Mouse (Mus musculus): ENCODE data around the gene Nhlrc2. TPM values are rescaled to one million over a fixed set of nuclear protein-coding genes. Genes with fewer than 3 reads are reported as not detected.
A peak's percentile ranks its signal among the peaks of the same experiment; 100 is the strongest.

The Nhlrc2 gene
- polyA plus RNA-seq, 1 experiment = 6.9 TPM

DNA sequence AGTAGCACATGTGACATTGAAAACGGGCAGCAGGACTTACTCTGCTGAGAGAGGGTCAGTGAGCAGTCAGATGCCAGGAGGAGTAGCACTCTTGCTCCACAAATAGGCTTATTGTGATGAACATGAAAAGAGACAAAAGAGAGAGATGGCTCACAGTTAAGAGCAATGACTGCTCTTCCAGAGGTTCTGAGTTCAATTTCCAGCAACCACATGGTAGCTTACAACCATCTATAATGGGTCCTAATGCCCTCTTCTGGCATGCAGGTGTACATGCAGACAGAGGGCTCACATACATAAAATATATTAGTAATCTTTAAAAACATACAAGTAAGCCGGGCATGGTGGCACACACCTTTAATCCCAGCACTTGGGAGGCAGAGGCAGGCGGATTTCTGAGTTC is 5.1 kb downstream of the Nhlrc2 start:
- Histone ChIP-seq H3K36me3 (ENCODE audit: control insufficient read depth, insufficient read depth) (peaks cover 32% of the 10 kb centered on the region), H3K4me2 (ENCODE audit: low read depth) (no peak overlapping the region), H3K4me3 (no peak overlapping the region), H3K79me2 (ENCODE audit: control insufficient read depth, insufficient read depth) (peaks cover 49% of the 10 kb centered on the region), H3ac (ENCODE audit: control insufficient read depth, insufficient read length) (no peak overlapping the region), H3K27me3 (ENCODE audit: control insufficient read depth, insufficient read depth, insufficient read length) (no peaks in the 10 kb centered on the region)
- no peak for TF ChIP-seq REST (IDR thresholded peaks at IDR 0.05; ENCODE audit: insufficient read depth, insufficient read length)
- no peak for TF ChIP-seq MYOD1 (IDR thresholded peaks at IDR 0.05; ENCODE audit: control insufficient read depth in 1 of 3, insufficient read length in 2 of 3, low read depth in 2 of 3)
- TF ChIP-seq POLR2A (IDR thresholded peaks at IDR 0.05; ENCODE audit: insufficient read length, low read depth) = no peak
- TF ChIP-seq MAX (IDR thresholded peaks at IDR 0.05; ENCODE audit: low read depth) = no peak
- TF ChIP-seq SRF (IDR thresholded peaks at IDR 0.05; ENCODE audit: control insufficient read depth, insufficient read length, low read depth) = no peak
- TF ChIP-seq CEBPB (IDR thresholded peaks at IDR 0.05; ENCODE audit: insufficient read depth, poor library complexity, severe bottlenecking) = no peak
- no peak for TF ChIP-seq TCF12 (IDR thresholded peaks at IDR 0.05; ENCODE audit: insufficient read depth, poor library complexity, severe bottlenecking)
- TF ChIP-seq MYOG (IDR thresholded peaks at IDR 0.05; ENCODE audit: control insufficient read depth in 1 of 3, insufficient read depth in 1 of 3, insufficient read length in 2 of 3, low read depth in 2 of 3) = no peak
- no peak for TF ChIP-seq TCF3 (IDR thresholded peaks at IDR 0.05; ENCODE audit: insufficient read length, low read depth)
- TF ChIP-seq USF1 (IDR thresholded peaks at IDR 0.05; ENCODE audit: low read depth) = no peak
- TF ChIP-seq POLR2AphosphoS2 (IDR thresholded peaks at IDR 0.05; ENCODE audit: insufficient read length, low read depth) = no peak
- TF ChIP-seq E2F4 (IDR thresholded peaks at IDR 0.05; ENCODE audit: insufficient read depth) = no peak

DNA sequence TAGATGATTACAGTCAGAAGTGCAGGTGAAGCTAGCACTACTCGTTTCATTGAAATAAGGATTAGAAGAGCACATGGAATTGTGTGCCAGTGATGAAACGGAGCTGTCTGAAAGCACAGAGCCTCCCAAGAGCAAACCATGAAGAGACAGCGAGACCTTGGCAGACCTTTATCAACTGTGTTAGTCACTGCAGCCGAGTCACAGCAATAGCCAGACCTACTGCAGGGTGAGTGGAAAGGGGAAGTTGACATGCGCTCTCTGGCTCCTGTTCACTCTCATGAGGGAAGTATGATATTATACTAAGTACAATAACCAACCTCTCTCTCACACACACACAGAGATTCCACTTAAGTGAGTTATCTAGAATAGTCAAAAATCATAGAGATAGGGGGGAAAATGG is 7.9 kb downstream of the Nhlrc2 start:
- no peak overlapping the region for H3K4me3 ChIP-seq
- peaks cover 42% of the 10 kb centered on the region for H3K79me2 ChIP-seq (ENCODE audit: control insufficient read depth, insufficient read depth)
- no peaks in the 10 kb centered on the region for H3K27me3 ChIP-seq (ENCODE audit: control insufficient read depth, insufficient read depth, insufficient read length)
- no peak for TF ChIP-seq E2F4 (IDR thresholded peaks at IDR 0.05; ENCODE audit: insufficient read depth)
- no peak for TF ChIP-seq MAX (IDR thresholded peaks at IDR 0.05; ENCODE audit: low read depth)
- TF ChIP-seq MYOD1 (IDR thresholded peaks at IDR 0.05; ENCODE audit: control insufficient read depth in 1 of 3, insufficient read length in 2 of 3, low read depth in 2 of 3) = no peak
- no peak for TF ChIP-seq SRF (IDR thresholded peaks at IDR 0.05; ENCODE audit: control insufficient read depth, insufficient read length, low read depth)
- no peak for TF ChIP-seq POLR2AphosphoS2 (IDR thresholded peaks at IDR 0.05; ENCODE audit: insufficient read length, low read depth)
- H3ac ChIP-seq (ENCODE audit: control insufficient read depth, insufficient read length) = no peak overlapping the region
- no peak overlapping the region for H3K4me2 ChIP-seq (ENCODE audit: low read depth)
- H3K36me3 ChIP-seq (ENCODE audit: control insufficient read depth, insufficient read depth) = peaks cover 32% of the 10 kb centered on the region

DNA sequence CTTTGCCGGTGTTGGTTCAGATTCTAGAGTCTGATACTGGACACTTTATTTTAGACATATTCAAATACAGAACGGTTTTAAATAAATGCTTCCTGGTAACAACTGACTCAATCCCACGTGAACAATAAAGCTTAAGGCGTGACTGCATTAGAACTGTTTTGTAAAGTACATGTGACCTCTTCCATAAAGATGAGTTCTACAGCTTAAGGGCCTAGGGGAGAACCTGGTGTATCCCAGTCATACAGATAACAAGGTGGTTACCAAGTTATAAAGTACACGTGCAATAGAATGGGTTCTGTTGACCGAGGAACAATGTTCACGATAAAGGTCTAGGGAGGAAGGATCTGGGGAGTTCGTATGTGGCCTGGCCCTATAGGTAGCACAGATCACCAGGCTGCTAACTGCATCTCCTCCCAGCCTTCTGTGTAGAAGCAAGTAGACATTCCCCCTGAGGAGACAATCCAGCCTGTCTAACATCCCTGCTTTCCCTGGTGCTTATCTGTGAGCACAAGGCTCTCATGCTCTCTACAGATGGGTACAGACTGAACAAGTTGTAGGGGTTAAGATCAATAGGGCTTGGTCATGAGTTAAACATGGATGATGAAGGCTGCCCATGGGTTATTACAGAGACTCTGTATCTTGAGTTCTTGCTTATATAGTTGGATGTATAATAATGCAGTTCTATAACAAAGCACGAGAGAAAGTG is 14.5 kb downstream of the Nhlrc2 start:
- H3K36me3 ChIP-seq (ENCODE audit: control insufficient read depth, insufficient read depth) = no peaks in the 10 kb centered on the region
- H3ac ChIP-seq (ENCODE audit: control insufficient read depth, insufficient read length) = no peak overlapping the region
- H3K79me2 ChIP-seq (ENCODE audit: control insufficient read depth, insufficient read depth) = peaks cover 36% of the 10 kb centered on the region
- TF ChIP-seq E2F4 (IDR thresholded peaks at IDR 0.05; ENCODE audit: insufficient read depth) (no peak), REST (IDR thresholded peaks at IDR 0.05; ENCODE audit: insufficient read depth, insufficient read length) (no peak), POLR2A (IDR thresholded peaks at IDR 0.05; ENCODE audit: insufficient read length, low read depth) (no peak), TCF12 (IDR thresholded peaks at IDR 0.05; ENCODE audit: insufficient read depth, poor library complexity, severe bottlenecking) (no peak), POLR2AphosphoS2 (IDR thresholded peaks at IDR 0.05; ENCODE audit: insufficient read length, low read depth) (no peak), TCF3 (IDR thresholded peaks at IDR 0.05; ENCODE audit: insufficient read length, low read depth) (no peak), MAX (IDR thresholded peaks at IDR 0.05; ENCODE audit: low read depth) (no peak), USF1 (IDR thresholded peaks at IDR 0.05; ENCODE audit: low read depth) (no peak), MYOD1 (IDR thresholded peaks at IDR 0.05; ENCODE audit: control insufficient read depth in 1 of 3, insufficient read length in 2 of 3, low read depth in 2 of 3) (no peak), SRF (IDR thresholded peaks at IDR 0.05; ENCODE audit: control insufficient read depth, insufficient read length, low read depth) (no peak), CEBPB (IDR thresholded peaks at IDR 0.05; ENCODE audit: insufficient read depth, poor library complexity, severe bottlenecking) (no peak), MYOG (IDR thresholded peaks at IDR 0.05; ENCODE audit: control insufficient read depth in 1 of 3, insufficient read depth in 1 of 3, insufficient read length in 2 of 3, low read depth in 2 of 3) (no peak)
- no peak overlapping the region for H3K4me2 ChIP-seq (ENCODE audit: low read depth)
- H3K4me3 ChIP-seq = no peak overlapping the region
- no peaks in the 10 kb centered on the region for H3K27me3 ChIP-seq (ENCODE audit: control insufficient read depth, insufficient read depth, insufficient read length)

DNA sequence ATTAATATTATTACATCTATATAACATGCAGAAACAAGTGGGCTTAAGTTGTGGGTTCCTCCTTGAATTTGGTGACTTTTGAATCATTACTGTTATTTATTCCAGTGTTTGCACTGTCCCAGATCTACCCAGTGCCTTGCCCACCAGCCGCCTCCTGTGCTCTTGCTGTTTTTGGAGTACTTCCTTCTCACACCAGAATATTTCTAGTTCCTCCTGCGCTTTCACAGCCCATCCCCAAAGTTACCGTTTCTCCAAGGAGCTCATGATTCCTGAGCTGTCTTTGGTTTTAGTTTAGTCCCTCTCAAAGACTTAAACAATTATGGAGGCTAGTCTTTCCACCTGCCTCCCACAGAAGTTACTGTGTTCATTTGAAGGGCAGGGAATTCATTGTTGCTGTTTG is 15.4 kb downstream of the Nhlrc2 start:
- H3K4me2 ChIP-seq (ENCODE audit: low read depth) = no peak overlapping the region
- H3K36me3 ChIP-seq (ENCODE audit: control insufficient read depth, insufficient read depth) = no peaks in the 10 kb centered on the region
- TF ChIP-seq TCF3 (IDR thresholded peaks at IDR 0.05; ENCODE audit: insufficient read length, low read depth) (no peak), MYOD1 (IDR thresholded peaks at IDR 0.05; ENCODE audit: control insufficient read depth in 1 of 3, insufficient read length in 2 of 3, low read depth in 2 of 3) (no peak)
- peaks cover 45% of the 10 kb centered on the region for H3K79me2 ChIP-seq (ENCODE audit: control insufficient read depth, insufficient read depth)
- no peaks in the 10 kb centered on the region for H3K27me3 ChIP-seq (ENCODE audit: control insufficient read depth, insufficient read depth, insufficient read length)
- no peak overlapping the region for H3ac ChIP-seq (ENCODE audit: control insufficient read depth, insufficient read length)
- no peak overlapping the region for H3K4me3 ChIP-seq

DNA sequence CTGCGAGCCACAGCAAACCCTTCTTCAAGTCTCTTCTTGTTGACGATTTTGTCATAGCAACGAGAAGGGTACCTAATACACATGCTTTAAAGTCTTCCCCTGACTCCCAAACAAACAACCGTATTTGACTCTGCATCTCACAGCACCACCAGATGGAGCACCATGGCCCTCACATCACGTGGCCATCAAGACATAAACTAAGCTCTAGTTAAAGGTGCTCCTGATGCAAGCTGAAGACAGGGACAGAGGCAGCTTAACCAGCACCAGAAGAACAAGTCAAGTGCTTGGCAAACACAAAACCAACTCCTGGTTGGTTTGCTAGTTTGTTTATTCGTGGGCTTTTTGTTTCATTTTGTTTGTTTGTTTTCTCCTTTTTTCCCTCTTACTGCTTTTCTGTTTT is 17.3 kb downstream of the Nhlrc2 start:
- no peak overlapping the region for H3K4me2 ChIP-seq (ENCODE audit: low read depth)
- no peaks in the 10 kb centered on the region for H3K27me3 ChIP-seq (ENCODE audit: control insufficient read depth, insufficient read depth, insufficient read length)
- TF ChIP-seq USF1 (IDR thresholded peaks at IDR 0.05; ENCODE audit: low read depth) = peak; percentile 71
- no peak for TF ChIP-seq REST (IDR thresholded peaks at IDR 0.05; ENCODE audit: insufficient read depth, insufficient read length)
- no peak for TF ChIP-seq MYOD1 (IDR thresholded peaks at IDR 0.05; ENCODE audit: control insufficient read depth in 1 of 3, insufficient read length in 2 of 3, low read depth in 2 of 3)
- H3K4me3 ChIP-seq = no peak overlapping the region
- H3K36me3 ChIP-seq (ENCODE audit: control insufficient read depth, insufficient read depth) = no peaks in the 10 kb centered on the region
- H3K79me2 ChIP-seq (ENCODE audit: control insufficient read depth, insufficient read depth) = peaks cover 40% of the 10 kb centered on the region
- H3ac ChIP-seq (ENCODE audit: control insufficient read depth, insufficient read length) = no peak overlapping the region
